Mouse (Mus musculus) lung, adult 2 months (tissue): ENCODE results near the gene Gm8104. TPM values are rescaled to one million over a fixed set of nuclear protein-coding genes. Genes with fewer than 3 reads are reported as not detected.
"Not testable (repeated sequence)": the region's sequence is repeated elsewhere in the genome, so short reads cannot be mapped to it uniquely, and the experiment has no call there.

ENCODE experiments used
- DNase-seq: peaks from one replicate; pipeline ENCODE4 v3.0.0; 2022
- H3K4me1 ChIP-seq: fragments of 200-500 bp; 2 replicates; pipeline ENCODE4 v1.6.1; 2011; ENCODE audit warnings: low read length; ENCODE audit not compliant: control insufficient read depth, insufficient read depth
- H3K4me3 ChIP-seq: fragments of 200-500 bp; replicated peaks from 2 replicates; pipeline ENCODE3; 2011; ENCODE audit warnings: low read depth, mild to moderate bottlenecking, control low read depth, low read length; ENCODE audit errors: extremely low read depth
- WGBS: fragments of 180-500 bp; shearing (Covaris S2); methylation state at CpG from one replicate; pipeline ENCODE4 v1.1.7; 2018; 5-methylcytosine and 5-hydroxymethylcytosine counted together
- polyA plus RNA-seq: library from polyadenylated mRNA; depleted of rRNA; stranded (reverse); fragments of >200 nt; gene quantifications from 2 replicates; pipeline ENCODE4 v1.2.3, GENCODE M21; 2012; rRNA removed

Gene Gm8104
- not detected in 2 replicates for polyA plus RNA-seq

DNA sequence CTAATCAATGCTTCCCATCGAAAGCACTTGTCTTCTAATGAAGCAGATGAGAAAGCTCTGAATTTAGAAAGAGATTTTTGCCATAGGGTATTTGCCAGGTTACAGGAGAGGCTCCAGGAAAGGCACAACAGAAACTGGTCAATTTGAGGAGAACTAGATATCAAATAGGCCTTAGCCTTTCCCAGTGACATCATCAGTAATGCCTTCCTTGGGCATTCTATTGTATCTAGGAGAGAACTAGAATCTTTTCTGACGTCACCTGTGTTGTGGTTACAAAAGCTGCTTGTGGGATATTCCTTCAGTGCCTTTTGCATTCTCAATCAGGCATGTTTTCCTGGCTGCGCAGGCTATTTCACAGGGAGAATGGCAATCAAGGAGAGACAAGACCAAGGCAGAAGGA lies at the start of gene Gm8104:
Gene Gm8104, plus strand, starts transcription at position 301 of the 400 bp plus-strand sequence.
- not testable (repeated sequence) for H3K4me3 ChIP-seq, DNase-seq, H3K4me1 ChIP-seq
- WGBS: 69% methylated on average over 3 of the region's 3 CpGs

DNA sequence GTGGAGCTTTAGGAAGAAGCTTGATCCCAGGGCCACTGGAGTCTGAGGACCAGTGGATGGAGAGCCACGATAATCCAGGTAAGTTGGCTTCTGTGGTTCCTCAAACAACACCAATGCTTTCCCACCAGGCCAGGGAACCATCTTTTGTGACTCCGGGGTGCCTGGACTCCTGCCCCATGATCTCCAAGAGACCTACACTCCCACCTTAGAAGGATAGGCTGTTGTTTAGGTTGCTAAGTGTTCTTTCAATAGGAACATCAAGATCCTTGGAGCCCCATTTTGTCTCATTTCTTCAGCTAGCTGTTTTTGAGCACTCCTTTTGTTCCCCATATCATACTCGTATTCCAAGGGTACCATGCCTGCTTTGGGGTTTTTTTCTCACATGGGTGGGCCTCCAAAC lies 42.3 kb upstream of the Gm8104 start:
- H3K4me1 ChIP-seq, DNase-seq, H3K4me3 ChIP-seq: not testable (repeated sequence)
- WGBS: 58% methylated on average over 3 of the region's 3 CpGs

DNA sequence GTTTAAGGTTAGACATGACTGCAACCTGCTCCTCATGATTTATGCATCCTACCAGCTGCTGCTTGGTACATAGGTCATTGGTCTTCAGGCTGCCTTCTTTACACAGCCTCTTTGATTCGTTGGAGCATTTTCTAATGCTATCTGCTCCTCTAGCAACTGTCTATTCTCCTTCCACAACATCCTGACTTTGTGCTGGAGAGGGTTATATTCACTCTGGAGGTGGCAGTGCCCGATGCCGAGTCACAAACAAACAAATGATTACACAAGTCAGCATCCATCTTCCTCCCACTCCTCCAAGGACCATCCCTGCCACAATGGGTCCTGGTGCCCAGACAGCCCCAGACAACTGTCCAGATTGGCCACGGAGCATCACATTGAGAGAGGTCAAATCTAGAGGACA lies 40.2 kb upstream of the Gm8104 start:
- H3K4me1 ChIP-seq, DNase-seq, H3K4me3 ChIP-seq: not testable (repeated sequence)
- 60% methylated on average over 4 of the region's 4 CpGs for WGBS

DNA sequence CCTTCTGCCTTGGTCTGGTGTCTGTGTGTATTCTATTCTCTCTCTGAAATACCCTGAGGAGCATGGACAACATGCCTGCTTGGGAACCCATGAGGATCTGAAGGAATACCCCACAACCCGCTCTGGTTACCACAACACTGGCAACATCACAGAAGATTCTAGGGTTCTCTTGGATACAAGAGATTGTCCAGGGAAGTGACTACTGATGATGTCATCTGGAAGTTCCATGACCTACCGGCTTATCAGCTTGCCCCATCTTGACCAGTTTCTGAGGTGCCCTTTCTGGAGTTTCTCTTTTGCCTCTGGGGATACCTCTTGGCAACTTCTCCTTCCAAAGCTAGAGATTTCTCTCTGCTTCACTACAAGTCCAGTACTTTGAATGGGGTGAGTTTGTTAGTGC lies 23.9 kb upstream of the Gm8104 start, which contains the start of gene Gm8094:
Gene Gm8094, minus strand, starts transcription at position 101 of the 400 bp plus-strand sequence.
- not testable (repeated sequence) for H3K4me1 ChIP-seq, H3K4me3 ChIP-seq, DNase-seq
- 84% methylated on average over 2 of the region's 2 CpGs for WGBS

DNA sequence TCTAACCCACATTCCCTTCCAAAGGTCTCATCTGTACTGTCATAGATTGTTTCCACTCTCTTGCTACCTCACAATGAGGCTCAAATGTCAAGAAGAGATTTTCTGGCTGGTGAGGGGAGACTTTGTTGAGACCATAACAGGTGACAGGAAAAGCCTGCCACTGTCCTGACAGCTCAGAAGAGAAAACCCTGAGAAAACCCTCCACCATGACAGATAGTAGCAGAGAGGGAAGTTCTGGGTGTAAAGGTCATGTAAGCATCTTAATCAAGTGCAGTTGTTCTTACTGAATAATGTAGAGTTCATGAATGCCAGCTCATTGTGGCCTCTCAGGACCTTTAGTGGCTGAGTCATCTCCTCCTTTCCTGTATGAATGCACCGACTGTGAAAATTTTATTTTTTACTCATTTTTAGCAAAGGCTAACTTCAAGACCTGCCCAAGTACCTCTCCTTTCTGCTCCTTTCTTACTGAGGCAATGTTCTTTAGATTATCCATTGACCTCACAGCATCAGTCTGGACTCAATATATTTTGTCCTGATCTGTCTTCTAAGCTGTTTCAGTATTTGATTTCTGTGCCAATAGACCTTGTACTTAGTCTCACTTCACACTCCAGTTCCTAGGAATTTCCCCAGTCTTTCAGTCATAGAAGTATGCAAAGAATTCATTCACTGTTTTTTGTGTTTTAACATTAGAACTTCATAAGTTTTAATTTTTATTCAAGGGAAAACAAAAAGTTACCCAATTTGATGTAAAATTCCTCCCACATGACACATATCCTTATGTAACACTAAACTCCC lies 15.3 kb upstream of the Gm8104 start:
- 35% methylated on average over 1 of the region's 1 CpGs for WGBS
- DNase-seq, H3K4me3 ChIP-seq: not testable (repeated sequence)

DNA sequence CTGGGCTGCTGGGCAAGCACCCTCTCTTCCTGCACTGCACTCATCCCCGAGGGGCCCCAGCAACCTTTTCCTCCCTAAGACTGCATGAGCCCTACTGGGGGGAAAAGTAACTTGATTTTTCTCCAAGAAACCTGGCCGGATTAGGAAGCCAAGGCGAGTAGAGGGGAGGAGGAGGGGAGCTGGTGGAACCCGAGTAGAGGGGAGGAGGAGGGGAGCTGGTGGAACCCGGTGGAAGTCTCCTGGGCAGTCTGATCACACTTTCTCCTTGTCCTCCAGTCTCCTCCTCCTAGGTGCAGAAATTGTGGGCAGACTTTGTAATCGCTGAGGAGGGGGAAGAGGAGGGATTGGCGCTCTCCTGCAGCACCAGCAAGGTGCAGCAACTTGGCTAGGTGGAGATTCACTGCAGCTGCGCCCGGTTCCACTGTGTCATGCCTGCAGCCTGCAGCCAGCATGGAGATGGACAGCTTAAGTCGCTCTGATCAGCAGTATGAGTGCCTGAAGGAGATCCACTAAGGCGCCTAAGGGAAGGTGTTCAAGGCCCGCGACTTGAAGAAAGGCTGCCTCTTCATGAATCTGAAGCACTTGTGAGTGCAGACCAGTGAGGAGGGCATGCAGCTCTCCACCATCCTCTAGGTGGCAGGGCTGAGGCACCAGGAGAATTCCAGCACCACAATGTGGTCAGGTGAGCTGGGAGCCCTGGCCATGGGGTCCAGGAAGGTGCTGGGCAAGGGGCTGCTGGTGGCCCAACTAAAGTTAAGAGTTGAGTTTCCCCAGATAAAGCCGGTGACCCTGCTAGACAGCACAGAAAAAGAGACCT lies 11.1 kb upstream of the Gm8104 start:
- DNase-seq, H3K4me3 ChIP-seq, H3K4me1 ChIP-seq: not testable (repeated sequence)
- 43% methylated on average over 1 of the region's 14 CpGs for WGBS

More for the DNA sequence above, 15.3 kb upstream of the Gm8104 start:
- H3K4me1 ChIP-seq: not testable (repeated sequence)

DNA sequence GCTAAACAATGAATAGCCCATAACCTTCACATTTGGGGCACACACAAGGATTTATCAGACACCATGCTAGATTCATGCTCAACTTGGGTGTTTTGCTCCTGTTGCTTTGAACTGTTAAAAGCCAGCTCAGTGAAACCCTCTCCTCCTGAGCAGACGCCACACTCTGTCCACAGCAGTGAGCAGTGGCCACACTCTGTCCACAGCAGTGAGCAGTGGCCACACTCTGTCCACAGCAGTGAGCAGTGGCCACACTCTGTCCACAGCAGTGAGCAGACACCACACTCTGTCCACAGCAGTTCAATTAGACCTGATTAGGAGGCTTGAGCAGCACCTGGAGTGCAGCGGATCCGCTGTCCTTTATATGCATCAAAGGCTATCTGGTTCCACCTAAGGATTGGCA lies 19.3 kb downstream of the Gm8104 start:
- DNase-seq, H3K4me1 ChIP-seq, H3K4me3 ChIP-seq: not testable (repeated sequence)
- WGBS: 82% methylated on average over 3 of the region's 3 CpGs

DNA sequence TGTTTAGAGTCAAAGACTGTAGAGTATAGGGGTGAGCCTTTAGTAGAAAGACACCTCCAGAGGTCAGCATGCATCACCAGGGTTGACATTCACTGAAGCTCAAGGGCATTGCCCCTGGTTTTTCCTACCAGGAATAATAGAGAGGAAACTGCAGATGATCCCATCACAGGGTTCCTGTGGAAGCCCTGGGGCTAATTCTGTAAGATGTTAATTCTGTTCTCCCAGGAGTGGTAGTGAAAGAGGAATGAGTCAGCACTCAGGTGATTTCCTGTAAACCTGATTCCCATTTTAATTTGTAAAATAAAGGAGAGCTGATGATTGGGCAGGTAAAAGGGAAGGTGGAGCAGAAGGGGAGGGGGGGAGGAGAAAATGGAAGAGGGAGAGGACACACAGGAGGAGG lies 25.9 kb downstream of the Gm8104 start:
- not testable (repeated sequence) for DNase-seq, H3K4me1 ChIP-seq, H3K4me3 ChIP-seq

Other genes with a start within 250 kb of the Gm8104 start
- gene Gm21977, start 247.1 kb upstream of the Gm8104 start, polyA plus RNA-seq: not detected in 2 replicates
- not detected in 2 replicates for gene Gm8082, start 107.0 kb upstream of the Gm8104 start, polyA plus RNA-seq
- gene Gm10376, start 85.0 kb upstream of the Gm8104 start, polyA plus RNA-seq: not detected in 2 replicates
- gene Gm8094, start 24.0 kb upstream of the Gm8104 start, polyA plus RNA-seq: not detected in 2 replicates
- not detected in 2 replicates for gene Gm7233, start 79.3 kb downstream of the Gm8104 start, polyA plus RNA-seq
- gene Gm8122, start 134.7 kb downstream of the Gm8104 start, polyA plus RNA-seq: not detected in 2 replicates
- not detected in 2 replicates for gene Gm8126, start 158.0 kb downstream of the Gm8104 start, polyA plus RNA-seq
- not detected in 2 replicates for gene Gm9732, start 174.4 kb downstream of the Gm8104 start, polyA plus RNA-seq
- not detected in 2 replicates for gene Gm8127, start 193.2 kb downstream of the Gm8104 start, polyA plus RNA-seq
- gene 1700001F09Rik, start 247.2 kb downstream of the Gm8104 start, polyA plus RNA-seq: not detected in 2 replicates